Mouse (Mus musculus): Measurements from ENCODE around the gene Lasp1. TPM values are rescaled to one million over a fixed set of nuclear protein-coding genes. Genes with fewer than 3 reads are reported as not detected.

Lasp1 gene
- polyA plus RNA-seq, 1 experiment = 201 TPM

- Histone ChIP-seq H3K4me1 (ENCODE audit: control insufficient read depth, insufficient read depth, low read length) (peaks cover 53% of the 10 kb centered on the region), H3K4me3 (ENCODE audit: insufficient read depth, low read length) (no peak overlapping the region), H3K27ac (ENCODE audit: insufficient read depth, low read depth, low read length) (0 out of 2 replicates have a peak overlapping the region, but pooled peaks have one; percentile 2)
- TF ChIP-seq CTCF (IDR thresholded peaks at IDR 0.05; ENCODE audit: low read depth, low read length) = no peak
- no peak for TF ChIP-seq POLR2A (IDR thresholded peaks at IDR 0.05; ENCODE audit: borderline replicate concordance, low read depth, low read length)
Measured at GRCm38 (mm10) chr11:97809235-97810121, 10.7 kb downstream of the Lasp1 start.

- TF ChIP-seq CTCF (IDR thresholded peaks at IDR 0.05; ENCODE audit: low read depth, low read length) (no peak), POLR2A (IDR thresholded peaks at IDR 0.05; ENCODE audit: borderline replicate concordance, low read depth, low read length) (no peak)
- no peak overlapping the region for H3K27ac ChIP-seq (ENCODE audit: insufficient read depth, low read depth, low read length)
- peaks cover 46% of the 10 kb centered on the region for H3K4me1 ChIP-seq (ENCODE audit: control insufficient read depth, insufficient read depth, low read length)
- H3K4me3 ChIP-seq (ENCODE audit: insufficient read depth, low read length) = no peak overlapping the region
Measured at GRCm38 (mm10) chr11:97810356-97810755, 11.6 kb downstream of the Lasp1 start.

- Histone ChIP-seq H3K4me1 (ENCODE audit: control insufficient read depth, insufficient read depth, low read length) (peaks cover 40% of the 10 kb centered on the region), H3K4me3 (ENCODE audit: insufficient read depth, low read length) (no peak overlapping the region), H3K27ac (ENCODE audit: insufficient read depth, low read depth, low read length) (no peak overlapping the region)
- TF ChIP-seq POLR2A (IDR thresholded peaks at IDR 0.05; ENCODE audit: borderline replicate concordance, low read depth, low read length) (no peak), CTCF (IDR thresholded peaks at IDR 0.05; ENCODE audit: low read depth, low read length) (no peak)
Measured at GRCm38 (mm10) chr11:97810970-97811369, 12.2 kb downstream of the Lasp1 start.

GRCm38 (mm10) chr11:97811569-97812362 lies 13.0 kb downstream of the Lasp1 start:
- TF ChIP-seq CTCF (IDR thresholded peaks at IDR 0.05; ENCODE audit: low read depth, low read length) = no peak
- TF ChIP-seq POLR2A (IDR thresholded peaks at IDR 0.05; ENCODE audit: borderline replicate concordance, low read depth, low read length) = no peak
- Histone ChIP-seq H3K4me1 (ENCODE audit: control insufficient read depth, insufficient read depth, low read length) (peaks cover 36% of the 10 kb centered on the region), H3K4me3 (ENCODE audit: insufficient read depth, low read length) (no peak overlapping the region), H3K27ac (ENCODE audit: insufficient read depth, low read depth, low read length) (no peak overlapping the region)

- Histone ChIP-seq H3K27ac (ENCODE audit: insufficient read depth, low read depth, low read length) (no peak overlapping the region), H3K4me1 (ENCODE audit: control insufficient read depth, insufficient read depth, low read length) (peaks cover 39% of the 10 kb centered on the region), H3K4me3 (ENCODE audit: insufficient read depth, low read length) (no peak overlapping the region)
- no peak for TF ChIP-seq POLR2A (IDR thresholded peaks at IDR 0.05; ENCODE audit: borderline replicate concordance, low read depth, low read length)
- TF ChIP-seq CTCF (IDR thresholded peaks at IDR 0.05; ENCODE audit: low read depth, low read length) = no peak
Measured at GRCm38 (mm10) chr11:97812491-97812921, 13.7 kb downstream of the Lasp1 start.

- no peak overlapping the region for H3K4me3 ChIP-seq (ENCODE audit: insufficient read depth, low read length)
- TF ChIP-seq POLR2A (IDR thresholded peaks at IDR 0.05; ENCODE audit: borderline replicate concordance, low read depth, low read length) (no peak), CTCF (IDR thresholded peaks at IDR 0.05; ENCODE audit: low read depth, low read length) (no peak)
- no peak overlapping the region for H3K27ac ChIP-seq (ENCODE audit: insufficient read depth, low read depth, low read length)
- peaks cover 38% of the 10 kb centered on the region for H3K4me1 ChIP-seq (ENCODE audit: control insufficient read depth, insufficient read depth, low read length)
Measured at GRCm38 (mm10) chr11:97813085-97813484, 14.3 kb downstream of the Lasp1 start.

- TF ChIP-seq POLR2A (IDR thresholded peaks at IDR 0.05; ENCODE audit: borderline replicate concordance, low read depth, low read length) (no peak), CTCF (IDR thresholded peaks at IDR 0.05; ENCODE audit: low read depth, low read length) (no peak)
- Histone ChIP-seq H3K4me1 (ENCODE audit: control insufficient read depth, insufficient read depth, low read length) (peaks cover 38% of the 10 kb centered on the region), H3K27ac (ENCODE audit: insufficient read depth, low read depth, low read length) (no peak overlapping the region)
Measured at GRCm38 (mm10) chr11:97813746-97814515, 15.1 kb downstream of the Lasp1 start.

GRCm38 (mm10) chr11:97815736-97816135 lies 16.9 kb downstream of the Lasp1 start:
- Histone ChIP-seq H3K27ac (ENCODE audit: insufficient read depth, low read depth, low read length) (no peak overlapping the region), H3K4me1 (ENCODE audit: control insufficient read depth, insufficient read depth, low read length) (peaks cover 37% of the 10 kb centered on the region), H3K4me3 (ENCODE audit: insufficient read depth, low read length) (no peak overlapping the region)
- TF ChIP-seq CTCF (IDR thresholded peaks at IDR 0.05; ENCODE audit: low read depth, low read length) = no peak
- TF ChIP-seq POLR2A (IDR thresholded peaks at IDR 0.05; ENCODE audit: borderline replicate concordance, low read depth, low read length) = no peak

More at GRCm38 (mm10) chr11:97813746-97814515, 15.1 kb downstream of the Lasp1 start:
- H3K4me3 ChIP-seq (ENCODE audit: insufficient read depth, low read length) = no peak overlapping the region

GRCm38 (mm10) chr11:97816176-97816575 lies 17.4 kb downstream of the Lasp1 start:
- H3K4me1 ChIP-seq (ENCODE audit: control insufficient read depth, insufficient read depth, low read length) = peaks cover 41% of the 10 kb centered on the region
- no peak overlapping the region for H3K4me3 ChIP-seq (ENCODE audit: insufficient read depth, low read length)
- TF ChIP-seq POLR2A (IDR thresholded peaks at IDR 0.05; ENCODE audit: borderline replicate concordance, low read depth, low read length) = no peak
- TF ChIP-seq CTCF (IDR thresholded peaks at IDR 0.05; ENCODE audit: low read depth, low read length) = no peak
- no peak overlapping the region for H3K27ac ChIP-seq (ENCODE audit: insufficient read depth, low read depth, low read length)

Data from bone marrow macrophage, adult 2 months (primary cell).